Mouse (Mus musculus) ovary, postnatal 10 days (tissue): ENCODE results near the gene Bmpr2.
"Not testable (repeated sequence)": the region's sequence is repeated elsewhere in the genome, so short reads cannot be mapped to it uniquely, and the experiment has no call there.

Experiments
- DNase-seq: peaks from one replicate; pipeline ENCODE4 v3.0.0; 2022; ENCODE audit warnings: low spot score

Gene Bmpr2

DNA sequence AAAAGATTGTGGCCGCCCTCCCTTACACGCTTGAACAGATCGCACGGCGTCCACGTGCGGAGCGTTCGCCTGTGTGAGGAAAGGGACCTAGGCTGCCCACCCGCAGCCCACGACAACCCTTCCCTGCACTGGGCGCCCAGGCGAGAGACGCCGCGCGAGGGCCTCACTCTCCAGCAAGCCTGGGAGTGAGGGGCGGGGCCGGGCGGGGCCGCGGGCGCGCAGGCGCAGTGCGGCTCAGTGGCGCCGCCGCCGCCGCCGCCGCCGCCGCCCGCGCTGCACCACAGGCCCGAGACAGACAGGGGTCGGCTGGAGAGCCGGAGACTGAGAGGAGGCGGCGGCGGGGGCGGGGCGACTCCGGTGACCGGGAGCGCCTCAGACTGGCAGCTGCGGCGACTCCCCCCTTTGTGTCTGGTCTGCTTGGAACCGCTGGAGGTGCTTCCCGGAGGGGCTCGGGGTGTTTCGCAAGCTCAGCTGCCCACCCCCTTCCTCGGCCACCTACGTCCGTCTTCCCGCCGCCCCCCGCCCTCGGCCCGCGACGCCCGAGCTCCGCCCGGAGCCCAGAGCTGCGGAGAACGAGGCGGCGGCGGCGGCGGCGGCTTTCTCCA is at the start of gene Bmpr2:
Gene Bmpr2 (plus strand): TSS at position 237 of the 605 bp plus-strand sequence.
- peak; percentile 78 for DNase-seq

DNA sequence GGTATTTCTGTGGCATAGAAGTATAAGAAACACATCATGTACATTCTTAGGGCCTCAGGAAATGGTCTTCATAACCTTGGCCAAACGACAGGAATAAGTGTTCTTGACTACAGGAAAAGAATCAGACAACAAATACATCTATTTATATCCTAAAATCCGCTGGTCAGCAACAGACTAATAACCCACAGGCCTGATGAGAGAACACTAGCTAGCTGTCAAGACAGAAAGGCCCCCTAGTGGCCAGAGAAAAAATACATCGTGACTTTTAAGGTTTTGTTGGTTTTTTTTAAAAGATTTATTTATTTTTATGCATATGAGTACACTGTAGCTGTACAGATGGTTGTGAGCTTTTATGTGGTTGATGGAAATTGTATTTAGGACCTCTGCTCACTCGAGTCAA is 43.3 kb upstream of the Bmpr2 start:
- DNase-seq, result no peak

DNA sequence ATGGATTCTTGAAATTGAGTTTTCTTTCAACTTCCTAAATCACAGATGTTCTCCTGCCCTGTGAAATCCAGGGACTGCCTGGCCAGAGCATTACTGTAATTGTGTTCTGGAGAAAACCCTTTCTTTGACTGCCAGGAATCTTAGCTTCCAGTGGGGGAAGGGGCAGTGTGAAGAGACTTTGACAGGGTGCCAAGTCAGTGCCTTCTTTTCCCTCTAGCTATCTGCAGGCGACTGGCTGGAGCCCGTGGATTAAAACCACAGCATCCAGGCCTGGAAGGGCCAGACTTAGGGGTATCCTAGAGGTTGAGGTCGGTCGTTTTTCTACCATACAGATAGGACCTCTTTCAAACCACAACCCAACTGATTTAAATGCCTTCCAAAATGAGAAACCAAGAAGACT is 37.5 kb upstream of the Bmpr2 start:
- no peak for DNase-seq

- DNase-seq, result no peak
Observed at GRCm38 (mm10) chr1:59730106-59730505, 33.1 kb upstream of the Bmpr2 start.

DNA sequence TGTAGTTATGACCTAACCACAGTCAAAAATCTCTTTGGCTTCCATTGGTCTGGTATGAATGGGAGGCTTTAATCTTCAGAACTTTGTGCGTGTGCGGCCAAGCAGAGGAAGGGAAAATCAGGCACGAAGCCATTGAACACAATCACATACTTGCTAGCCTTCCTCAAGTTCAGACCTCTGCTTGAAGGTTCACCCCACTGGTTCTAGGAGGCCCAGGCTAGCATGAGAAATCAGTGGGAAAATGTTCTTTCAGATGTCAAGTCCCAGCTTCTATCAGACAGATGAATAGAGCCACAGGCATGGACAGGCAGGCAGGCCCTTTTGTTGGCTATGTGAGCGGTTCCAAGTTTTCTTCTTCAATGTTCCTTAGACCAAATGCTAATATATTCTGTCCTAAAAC is 32.5 kb upstream of the Bmpr2 start:
- DNase-seq, result no peak

- no peak for DNase-seq
Observed at GRCm38 (mm10) chr1:59734076-59734475, 29.1 kb upstream of the Bmpr2 start.

DNA sequence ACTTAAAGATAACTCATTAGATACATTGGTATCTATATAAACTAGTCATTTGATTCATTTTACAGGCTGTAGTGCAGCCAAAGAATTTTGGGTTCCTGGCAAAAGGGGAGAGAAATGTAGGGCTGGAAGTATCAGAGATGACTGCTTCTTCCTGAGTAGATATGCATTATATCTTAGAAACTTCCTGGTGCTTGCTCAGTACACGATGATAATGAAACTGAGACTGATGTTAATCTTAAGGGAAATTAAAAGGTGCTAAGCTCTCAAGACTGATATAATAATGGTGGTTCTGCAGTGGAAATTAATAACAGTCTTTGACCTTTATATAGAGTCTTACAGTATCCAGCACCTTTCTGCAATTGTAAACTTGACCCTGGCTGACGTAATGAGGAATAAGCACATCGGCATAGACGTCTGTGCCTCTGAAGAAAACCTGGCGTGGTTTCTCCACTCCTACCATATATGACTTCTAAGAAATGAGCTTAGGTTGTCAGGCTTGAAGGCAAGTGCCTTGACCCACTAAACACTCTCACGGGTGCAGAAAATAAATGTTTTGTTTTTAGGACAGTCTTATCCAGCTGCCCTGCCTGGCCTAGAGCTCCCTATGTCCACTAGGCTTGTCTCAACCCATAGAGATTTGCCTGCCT is 24.3 kb upstream of the Bmpr2 start:
- no peak for DNase-seq

GRCm38 (mm10) chr1:59739577-59740354 is 23.4 kb upstream of the Bmpr2 start:
- no peak for DNase-seq

DNA sequence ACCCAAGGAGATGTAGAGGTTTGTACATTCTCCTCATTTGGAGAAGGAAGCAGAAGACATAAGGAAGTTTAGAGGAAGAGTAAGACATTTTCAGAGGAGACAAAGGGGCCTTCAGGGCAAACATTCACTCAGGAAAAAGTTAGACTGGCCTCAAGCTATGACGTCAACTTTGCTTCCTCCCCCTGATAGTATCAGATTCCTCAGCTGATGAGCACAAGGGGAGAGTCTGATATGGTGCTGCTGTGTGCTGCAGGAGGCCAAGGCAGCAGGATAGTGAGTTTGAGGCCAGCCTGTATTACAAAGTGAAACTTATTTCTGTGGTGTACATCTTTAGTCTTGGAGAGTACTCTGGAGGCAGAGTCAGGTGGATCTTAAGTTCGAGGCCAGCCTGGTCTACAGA is 14.2 kb upstream of the Bmpr2 start:
- DNase-seq, result no peak

DNA sequence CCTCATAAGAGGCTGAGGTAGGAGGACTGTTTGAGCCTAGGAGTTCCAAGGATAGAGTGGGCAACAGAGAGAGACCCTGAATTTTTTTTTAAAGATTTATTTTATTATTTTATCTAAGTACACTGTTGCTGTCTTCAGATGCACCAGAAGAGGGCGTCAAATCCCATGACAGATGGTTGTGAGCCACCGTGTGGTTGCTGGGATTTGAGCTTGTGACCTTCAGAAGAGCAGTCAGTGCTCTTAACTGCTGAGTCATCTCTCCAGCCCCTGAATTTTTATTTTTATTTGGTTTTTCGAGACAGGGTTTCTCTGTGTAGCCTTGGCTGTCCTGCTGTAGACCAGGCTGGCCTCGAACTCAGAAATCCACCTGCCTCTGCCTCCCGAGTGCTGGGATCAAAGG is 13.5 kb upstream of the Bmpr2 start:
- not testable (repeated sequence) for DNase-seq

DNA sequence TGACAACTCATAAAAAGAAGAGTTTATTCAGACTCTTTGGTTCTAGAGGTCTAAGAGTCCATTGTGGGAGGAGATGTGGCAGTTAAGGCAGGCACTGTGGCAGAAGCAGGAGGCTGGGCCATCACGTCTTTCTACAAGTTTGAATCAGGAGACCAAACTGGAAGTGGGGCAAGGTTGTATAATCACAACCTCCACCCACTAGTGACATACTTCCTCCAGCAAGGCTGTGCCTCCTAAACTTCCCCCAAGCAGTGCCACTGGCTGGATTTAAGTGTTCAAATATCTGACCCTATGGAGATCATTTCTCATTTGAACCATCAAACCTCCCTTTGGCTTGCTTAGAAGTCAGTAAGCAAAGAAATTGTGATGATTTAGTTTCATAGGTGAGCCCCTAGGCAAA is 7.9 kb upstream of the Bmpr2 start:
- DNase-seq, result no peak

GRCm38 (mm10) chr1:59758325-59758724 is 4.9 kb upstream of the Bmpr2 start:
- no peak for DNase-seq

- DNase-seq, result peak; percentile 22
Observed at GRCm38 (mm10) chr1:59762208-59762607, 992 bp upstream of the Bmpr2 start.

DNA sequence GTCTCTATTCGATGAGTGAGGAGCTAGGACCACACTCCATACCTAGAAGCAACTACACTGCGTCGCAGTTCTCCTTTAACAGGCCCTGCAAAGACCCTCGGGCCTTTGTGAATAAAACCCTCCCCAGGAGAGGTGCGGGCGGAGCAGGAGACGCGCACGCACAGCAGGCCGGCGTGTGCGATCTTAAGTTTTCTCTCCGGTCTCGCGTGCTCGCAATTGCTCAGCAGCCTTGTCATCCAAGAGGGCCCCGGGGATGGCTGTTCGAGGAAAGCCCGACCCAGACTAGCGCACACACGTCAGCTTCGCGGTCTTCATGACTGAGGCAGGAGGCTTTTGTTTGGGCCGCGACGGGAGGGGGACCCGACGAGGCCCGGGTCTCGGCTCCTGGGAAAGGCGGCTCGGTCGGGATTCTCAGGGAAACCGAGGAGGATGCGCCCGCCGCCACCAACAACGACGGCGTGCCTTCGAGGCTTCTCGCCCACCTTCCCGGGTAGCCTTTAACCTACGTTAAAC is 493 bp upstream of the Bmpr2 start:
- DNase-seq, result no peak

DNA sequence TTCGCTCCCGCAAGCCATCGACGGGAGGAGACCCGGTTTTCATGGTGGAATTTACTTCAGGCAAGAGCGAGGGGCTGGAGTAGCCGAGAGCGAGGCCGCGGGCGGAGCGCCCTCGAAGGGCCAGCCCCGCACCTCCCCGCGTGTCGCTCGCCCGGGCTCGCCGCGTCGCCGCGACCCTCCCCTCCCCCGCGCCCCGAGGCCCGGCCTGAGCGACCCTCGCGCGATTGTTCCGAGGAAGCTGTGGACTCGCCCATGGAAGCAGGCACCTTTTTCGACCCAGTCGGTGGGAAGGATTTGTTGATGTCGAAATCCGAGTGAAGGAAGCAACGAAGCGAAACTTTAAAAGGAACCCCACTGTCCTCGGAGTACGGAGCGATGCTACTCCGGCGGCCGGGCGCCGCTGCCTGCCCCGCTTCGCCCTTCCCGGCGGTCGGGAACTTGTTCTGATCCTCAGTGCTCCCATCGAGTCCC is 616 bp downstream of the Bmpr2 start:
- peak; percentile 45 for DNase-seq

DNA sequence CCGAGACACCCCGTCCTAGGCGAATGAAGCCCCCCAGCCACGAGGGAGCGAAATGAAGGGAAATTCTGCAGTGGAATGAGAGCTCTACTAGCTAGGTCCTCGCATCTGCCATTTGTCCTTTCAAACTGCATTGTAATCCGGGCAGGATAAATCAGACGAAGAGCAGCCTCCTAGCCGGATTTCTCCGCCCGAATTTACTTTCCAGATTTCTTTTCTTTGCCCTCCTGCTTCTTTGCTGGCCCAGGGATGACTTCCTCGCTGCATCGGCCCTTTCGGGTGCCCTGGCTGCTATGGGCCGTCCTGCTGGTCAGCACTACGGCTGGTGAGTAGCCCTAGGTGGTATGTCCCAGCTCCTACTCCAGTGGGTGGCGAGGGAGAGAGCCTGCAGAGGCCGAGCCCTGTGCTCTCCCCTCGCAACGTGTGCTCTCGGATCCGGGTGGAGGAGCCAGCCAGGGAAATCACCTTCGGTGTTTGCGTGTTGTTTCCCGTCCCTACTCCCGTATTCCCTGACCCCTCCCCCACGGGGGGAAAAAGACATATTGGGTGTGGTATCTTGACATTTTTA is 1.3 kb downstream of the Bmpr2 start:
- peak; percentile 31 for DNase-seq

DNA sequence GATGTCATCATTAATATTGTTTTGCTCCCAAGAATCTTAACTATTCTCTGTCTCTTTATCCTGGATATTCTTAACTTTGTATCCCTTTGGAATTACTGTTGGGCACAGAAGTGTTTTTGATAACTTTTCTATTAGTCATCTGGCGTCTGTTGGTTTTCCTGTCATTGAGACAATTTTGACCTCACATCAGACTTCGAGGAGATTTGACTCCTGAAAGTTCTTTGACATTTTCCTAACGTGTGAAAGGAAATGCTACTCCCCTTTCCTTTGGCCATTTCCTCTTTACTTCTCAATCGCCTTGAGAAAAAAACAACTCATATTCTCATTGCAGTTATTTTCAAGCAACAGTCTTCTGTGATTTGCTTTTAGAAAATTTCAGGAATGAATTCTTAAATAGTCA is 2.1 kb downstream of the Bmpr2 start:
- no peak for DNase-seq

GRCm38 (mm10) chr1:59766626-59767025 is 3.4 kb downstream of the Bmpr2 start:
- no peak for DNase-seq

DNA sequence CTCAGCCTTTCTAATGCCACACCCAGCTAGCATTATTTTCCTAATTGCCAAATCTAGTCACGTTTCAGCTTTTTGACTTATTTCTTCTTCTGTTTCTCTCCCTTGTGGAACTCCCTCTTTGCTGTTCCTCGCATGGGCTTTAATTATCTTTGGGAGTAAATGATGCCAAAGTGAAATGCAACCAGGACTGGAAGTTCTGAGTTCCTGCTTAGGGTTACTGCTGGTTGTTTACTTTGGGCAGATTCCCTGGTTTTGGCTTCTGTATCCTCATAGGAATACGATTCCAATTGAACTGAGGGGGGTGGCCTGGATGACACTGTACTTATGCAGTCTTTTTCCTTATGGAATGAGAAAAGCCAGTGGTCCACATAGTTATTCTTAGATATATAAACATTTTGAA is 8.7 kb downstream of the Bmpr2 start:
- DNase-seq, result no peak

DNA sequence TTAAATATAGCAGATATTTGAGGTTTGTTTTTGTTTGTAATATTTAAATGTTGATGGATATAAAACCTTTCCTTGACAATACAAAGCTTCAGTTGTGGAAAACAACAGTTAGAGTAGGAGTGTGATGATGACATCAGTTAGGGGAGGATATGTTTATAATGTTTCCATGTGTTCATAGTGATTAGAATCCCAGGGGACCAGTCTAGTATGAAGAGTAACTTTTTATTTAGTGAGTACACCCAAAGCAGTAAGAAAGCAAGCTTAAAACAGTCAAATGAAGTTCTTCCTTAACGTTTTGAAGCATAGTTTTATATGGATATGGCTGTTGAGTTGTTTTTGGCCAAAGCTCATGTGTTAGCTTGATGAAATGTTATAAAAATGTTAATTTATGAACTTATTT is 17.9 kb downstream of the Bmpr2 start:
- no peak for DNase-seq

GRCm38 (mm10) chr1:59788975-59789374 is 25.8 kb downstream of the Bmpr2 start:
- no peak for DNase-seq

DNA sequence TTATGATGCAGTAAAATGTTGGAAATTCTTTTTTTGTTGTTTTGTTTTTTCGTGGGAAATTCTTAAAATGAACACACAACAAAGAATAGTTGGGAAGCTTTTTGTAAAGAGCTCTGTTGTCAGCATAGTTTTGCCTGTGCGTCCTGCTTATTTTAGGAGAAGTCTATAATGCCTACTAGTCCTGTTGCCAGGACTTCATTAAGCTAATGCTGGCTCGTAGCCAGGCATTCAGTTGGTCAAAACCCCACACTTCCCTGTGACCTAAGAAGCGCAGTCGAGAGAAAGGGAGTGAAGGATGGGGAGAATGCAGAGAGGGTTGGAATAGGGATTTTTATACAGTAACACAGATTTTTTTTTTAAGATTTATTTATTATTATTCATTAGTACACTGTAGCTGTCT is 26.5 kb downstream of the Bmpr2 start:
- DNase-seq, result no peak

GRCm38 (mm10) chr1:59795336-59795735 is 32.1 kb downstream of the Bmpr2 start:
- no peak for DNase-seq
